Comparison of ENCODE assay signal across 15 mouse cellular contexts in genomic region chr5:52220013-52220804, GRCm38 (mm10). TPM values are rescaled to one million over a fixed set of nuclear protein-coding genes. Genes with fewer than 3 reads are reported as not detected.
DNase-seq lines count a peak whose midpoint lies in the region; ATAC-seq and TF ChIP-seq lines count a peak whose summit lies in the region.
"Had no signal": no experiment of that assay in that cellular context is flagged by ENCODE, and none has a peak within 500 bp of the region (broad histone marks: within the 10 kb centered on the region; RNA-seq: fewer than 3 reads in every experiment).

No protein-coding gene starts in this region.

- in situ Hi-C loops in CH12.LX (cut with MboI; ENCODE audit: low pct_ligation_motif_present, low pct_unique_long_range_greater_than_20kb, low sequenced_read_pairs): no loop called here

- no peak overlapping the region for H3K27ac ChIP-seq in hindbrain, embryonic 13.5 days
- H3K27ac ChIP-seq in hindbrain, embryonic 12.5 days: no peak overlapping the region
- no peak overlapping the region for H3K27ac ChIP-seq in CH12.LX (ENCODE audit: insufficient read depth, low read depth)
- H3K27ac ChIP-seq in heart, postnatal 0 days (ENCODE audit: low read depth): peak overlapping the region; percentile 40
- H3K27ac ChIP-seq: kidney, embryonic 15.5 days; stomach, embryonic 15.5 days had no signal

- no peaks in the 10 kb centered on the region for H3K79me2 ChIP-seq in CH12.LX (replicated peaks; ENCODE audit: control insufficient read depth, extremely low read depth, insufficient read depth, poor library complexity, severe bottlenecking)

- no peaks in the 10 kb centered on the region for H3K9me3 ChIP-seq in hindbrain, embryonic 13.5 days
- no peaks in the 10 kb centered on the region for H3K9me3 ChIP-seq in hindbrain, embryonic 12.5 days (replicated peaks)
- H3K9me3 ChIP-seq in CH12.LX (replicated peaks; ENCODE audit: low read length): no peaks in the 10 kb centered on the region
- no peaks in the 10 kb centered on the region for H3K9me3 ChIP-seq in heart, postnatal 0 days (replicated peaks; ENCODE audit: control insufficient read depth, low read length)
- H3K9me3 ChIP-seq: kidney, embryonic 15.5 days; stomach, embryonic 15.5 days had no signal

- peak; percentile 15; the same call in 1 of the 2 replicates for ATAC-seq in hindbrain, embryonic 13.5 days (ENCODE audit: low FRiP score)
- ATAC-seq in hindbrain, embryonic 12.5 days (ENCODE audit: low FRiP score): no peak
- ATAC-seq in heart, postnatal 0 days (ENCODE audit: insufficient read depth, low read depth): peak; percentile 82

- TF ChIP-seq POLR2A in CH12.LX (IDR thresholded peaks at IDR 0.05; ENCODE audit: low read depth, low read length): no peak

- 79% methylated on average over 14 of the region's 14 CpGs for WGBS in hindbrain, embryonic 13.5 days
- 82% methylated on average over 14 of the region's 14 CpGs for WGBS in hindbrain, embryonic 12.5 days
- WGBS in heart, postnatal 0 days: 45% methylated on average over 14 of the region's 14 CpGs

- no peak for TF ChIP-seq EP300 in CH12.LX (IDR thresholded peaks at IDR 0.05; ENCODE audit: low read length)
- TF ChIP-seq EP300 in heart, postnatal 0 days (IDR thresholded peaks at IDR 0.05; ENCODE audit: low read depth): no peak

- peak; percentile 11 for DNase-seq in CH12.LX (ENCODE audit: extremely low read depth)
- DNase-seq in adrenal gland, postnatal 36 days: peak; percentile 75 to 77
- DNase-seq in heart, postnatal 0 days (ENCODE audit: low spot score): peak; percentile 60
- DNase-seq in lung, postnatal 4 days: no peak
- DNase-seq in thymus, postnatal 25 days: no peak
- DNase-seq: cerebellum, adult 18-20 months; gastrocnemius, postnatal 10 days; left cerebral cortex, postnatal 4 days; right cerebral cortex, postnatal 4 days; thymus, postnatal 36 days had no signal

- TF ChIP-seq RAD21 in CH12.LX (IDR thresholded peaks at IDR 0.05; ENCODE audit: low read depth, low read length): no peak

- no peak overlapping the region for H3K9ac ChIP-seq in hindbrain, embryonic 13.5 days
- H3K9ac ChIP-seq in hindbrain, embryonic 12.5 days: no peak overlapping the region
- H3K9ac ChIP-seq in CH12.LX (ENCODE audit: insufficient read depth, low read depth): no peak overlapping the region
- no peak overlapping the region for H3K9ac ChIP-seq in heart, postnatal 0 days (replicated peaks; ENCODE audit: low read depth, low read length)
- H3K9ac ChIP-seq: kidney, embryonic 15.5 days; stomach, embryonic 15.5 days had no signal

- H3K27me3 ChIP-seq in hindbrain, embryonic 13.5 days: no peaks in the 10 kb centered on the region
- no peaks in the 10 kb centered on the region for H3K27me3 ChIP-seq in hindbrain, embryonic 12.5 days
- no peaks in the 10 kb centered on the region for H3K27me3 ChIP-seq in CH12.LX (replicated peaks)
- no peaks in the 10 kb centered on the region for H3K27me3 ChIP-seq in heart, postnatal 0 days (ENCODE audit: control insufficient read depth, insufficient read depth, low read length)
- H3K27me3 ChIP-seq: kidney, embryonic 15.5 days; stomach, embryonic 15.5 days had no signal

- TF ChIP-seq CTCF in CH12.LX (conservative IDR thresholded peaks at IDR 0.05 in 1 of 2, IDR thresholded peaks at IDR 0.05 in 1 of 2; ENCODE audit: low read depth in 2 of 2, low read length in 2 of 2): no peak
- no peak for TF ChIP-seq CTCF in heart, postnatal 0 days (IDR thresholded peaks at IDR 0.05; ENCODE audit: low read depth)

- dilution Hi-C loops in CH12.LX (cut with MboI; ENCODE audit: extremely low pct_ligation_motif_present, extremely low pct_unique_long_range_greater_than_20kb, low sequenced_read_pairs): no loop called here

- no peak overlapping the region for H3K4me2 ChIP-seq in hindbrain, embryonic 13.5 days
- H3K4me2 ChIP-seq in hindbrain, embryonic 12.5 days (replicated peaks): no peak overlapping the region
- H3K4me2 ChIP-seq in CH12.LX (ENCODE audit: insufficient read depth, low read depth, poor library complexity, severe bottlenecking): no peak overlapping the region
- H3K4me2 ChIP-seq in heart, postnatal 0 days (ENCODE audit: low read depth, low read length): no peak overlapping the region
- H3K4me2 ChIP-seq: kidney, embryonic 15.5 days; stomach, embryonic 15.5 days had no signal

- H3K4me3 ChIP-seq in hindbrain, embryonic 13.5 days: no peak overlapping the region
- H3K4me3 ChIP-seq in hindbrain, embryonic 12.5 days: no peak overlapping the region
- no peak overlapping the region for H3K4me3 ChIP-seq in CH12.LX (replicated peaks in 1 of 3; ENCODE audit: low read depth in 2 of 3, low read length in 2 of 3, poor library complexity in 1 of 3)
- no peak overlapping the region for H3K4me3 ChIP-seq in heart, postnatal 0 days (ENCODE audit: low read depth, low read length)
- H3K4me3 ChIP-seq: kidney, embryonic 15.5 days; myocyte; stomach, embryonic 15.5 days had no signal

- no peaks in the 10 kb centered on the region for H3K36me3 ChIP-seq in hindbrain, embryonic 13.5 days
- H3K36me3 ChIP-seq in hindbrain, embryonic 12.5 days: no peaks in the 10 kb centered on the region
- no peaks in the 10 kb centered on the region for H3K36me3 ChIP-seq in CH12.LX (replicated peaks in 1 of 2; ENCODE audit: control insufficient read depth in 1 of 2, insufficient read depth in 1 of 2, low read length in 1 of 2)
- H3K36me3 ChIP-seq in heart, postnatal 0 days (replicated peaks; ENCODE audit: control insufficient read depth, insufficient read depth, low read length): no peaks in the 10 kb centered on the region
- H3K36me3 ChIP-seq: kidney, embryonic 15.5 days; stomach, embryonic 15.5 days had no signal

- H3K4me1 ChIP-seq in hindbrain, embryonic 13.5 days (replicated peaks): peaks cover 25% of the 10 kb centered on the region
- peaks cover 14% of the 10 kb centered on the region for H3K4me1 ChIP-seq in hindbrain, embryonic 12.5 days
- H3K4me1 ChIP-seq in CH12.LX (ENCODE audit: control insufficient read depth in 1 of 2, insufficient read depth in 2 of 2): peaks cover 0 to 5% of the 10 kb centered on the region in 2 experiments; a peak in 1 of 4 replicates
- peaks cover 23% of the 10 kb centered on the region for H3K4me1 ChIP-seq in heart, postnatal 0 days (ENCODE audit: control insufficient read depth, insufficient read depth)

TF ChIP-seq in CH12.LX, 34 proteins besides CTCF, POLR2A, EP300 and RAD21:
- TF ChIP-seq TCF12 (IDR thresholded peaks at IDR 0.05; ENCODE audit: low read depth, low read length) (no peak), GABPA (IDR thresholded peaks at IDR 0.05; ENCODE audit: insufficient replicate concordance, low read depth, low read length) (no peak), POLR2AphosphoS2 (IDR thresholded peaks at IDR 0.05; ENCODE audit: low read depth, low read length) (no peak), JUND (conservative IDR thresholded peaks at IDR 0.05; ENCODE audit: low read depth, low read length) (no peak), SIN3A (IDR thresholded peaks at IDR 0.05; ENCODE audit: low read length) (no peak), USF1 (IDR thresholded peaks at IDR 0.05; ENCODE audit: low read depth, low read length) (no peak), CHD1 (IDR thresholded peaks at IDR 0.05; ENCODE audit: low read depth, low read length) (no peak), ZNF384 (IDR thresholded peaks at IDR 0.05; ENCODE audit: low read depth, low read length) (no peak), HCFC1 (IDR thresholded peaks at IDR 0.05; ENCODE audit: low read depth, low read length) (no peak), KAT2A (IDR thresholded peaks at IDR 0.05; ENCODE audit: insufficient replicate concordance, low read length) (no peak), E2F4 (IDR thresholded peaks at IDR 0.05; ENCODE audit: insufficient replicate concordance, low read depth, low read length) (no peak), PAX5 (IDR thresholded peaks at IDR 0.05; ENCODE audit: low read length) (no peak), RCOR1 (conservative IDR thresholded peaks at IDR 0.05; ENCODE audit: low read depth, low read length) (no peak), MYC (IDR thresholded peaks at IDR 0.05; ENCODE audit: low read depth, low read length) (no peak), ZMIZ1 (IDR thresholded peaks at IDR 0.05; ENCODE audit: low read depth, low read length) (no peak), UBTF (IDR thresholded peaks at IDR 0.05; ENCODE audit: low read depth, low read length) (no peak), NRF1 (IDR thresholded peaks at IDR 0.05; ENCODE audit: low read depth, low read length) (no peak), USF2 (conservative IDR thresholded peaks at IDR 0.05; ENCODE audit: low read depth, low read length) (no peak)

RNA-seq across cellular contexts. Expression of gene Dhx15, which starts 29.9 kb away (rescaled TPM):
- polyA plus RNA-seq in hindbrain, embryonic 13.5 days (2015; fragmentation: Nextera tagmentation; extraction: Ambion mirVana): 139 and 147 TPM in 2 replicates
- 173 and 179 TPM in 2 replicates for polyA plus RNA-seq in hindbrain, embryonic 12.5 days (2016; fragmentation: Nextera tagmentation; extraction: Ambion mirVana)
- total RNA-seq in CH12.LX (2012; rRNA removed) (101 and 136 TPM in 2 replicates), CH12.LX (2014; rRNA removed) (355 and 441 TPM in 2 replicates)
- polyA plus RNA-seq in CH12.LX (2012; ENCODE audit: insufficient read length, low read depth): 259 and 287 TPM in 2 replicates
- total RNA-seq in adrenal gland, postnatal 36 days (2021): 100 to 1,000 TPM; 108 to 134 TPM
- total RNA-seq in heart, postnatal 0 days (2014; rRNA removed; ENCODE audit: low replicate concordance): 83.1 and 84.6 TPM in 2 replicates
- polyA plus RNA-seq in heart, postnatal 0 days (2015; fragmentation: Nextera tagmentation; extraction: Ambion mirVana): 42.6 and 47.9 TPM in 2 replicates

Comparison
In these comparisons a context has a peak if more than half of its experiments do, and no peak if none do; other contexts are left out.
1. DNase-seq: peak in CH12.LX (single experiment), adrenal gland, postnatal 36 days (2 of 2) and heart, postnatal 0 days (single experiment); none in lung, postnatal 4 days (0 of 2) and thymus, postnatal 25 days (single experiment).